Mouse (Mus musculus) megakaryocyte, embryonic 14.5 days (primary cell): ENCODE measurements around the gene Gm11596.
"Not testable (repeated sequence)": the region's sequence is repeated elsewhere in the genome, so short reads cannot be mapped to it uniquely, and the experiment has no call there.

Experiments used
- FLI1 ChIP-seq: IDR thresholded peaks from 2 replicates; pipeline ENCODE4 v1.6.1; 2012; ENCODE audit warnings: low read length, inconsistent platforms, mixed read lengths
- GATA1 ChIP-seq: IDR thresholded peaks from 3 replicates; pipeline ENCODE4 v1.6.1; 2012; ENCODE audit warnings: mixed read lengths, low read length, inconsistent platforms, borderline replicate concordance

DNA sequence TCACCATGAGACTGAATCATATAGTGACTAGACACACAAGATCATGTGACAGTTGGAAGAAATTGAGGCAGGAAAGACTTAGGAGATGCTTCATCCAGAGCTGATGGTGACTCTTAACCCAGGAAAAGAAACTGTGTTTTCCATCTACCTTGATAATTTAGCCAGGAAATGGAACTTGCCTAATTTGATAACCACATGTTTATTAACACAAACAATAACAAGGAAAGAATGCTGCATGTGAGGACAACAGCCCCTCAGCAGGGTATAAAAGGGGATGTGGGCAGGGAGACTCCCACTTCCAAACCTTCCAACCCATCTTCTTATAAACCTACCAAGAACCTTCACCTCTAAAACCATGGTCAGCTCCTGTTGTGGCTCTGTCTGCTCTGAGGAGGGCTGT is 8.4 kb downstream of the Gm11596 start, which contains the start of gene Krtap4-9:
- TF ChIP-seq GATA1, FLI1: not testable (repeated sequence)
